Mouse (Mus musculus) brain, embryonic 18.5 days (tissue): ENCODE data around the gene Mcrip1.
"Not testable (repeated sequence)": the region's sequence is repeated elsewhere in the genome, so short reads cannot be mapped to it uniquely, and the experiment has no call there.

Experiments
- DNase-seq: peaks from one replicate; pipeline ENCODE4 v3.0.0-alpha.2; 2012; ENCODE audit warnings: low read depth, low spot score

The Mcrip1 gene

GRCm38 (mm10) chr11:120549168-120549945, at the start of gene Mcrip1:
Gene Mcrip1, minus strand, starts transcription at chr11:120549727.
- DNase-seq = peak; percentile 75

GRCm38 (mm10) chr11:120598990-120599549, 49.5 kb upstream of the Mcrip1 start:
- no peak for DNase-seq

- peak; percentile 89 for DNase-seq
Observed at GRCm38 (mm10) chr11:120598283-120598989, 48.9 kb upstream of the Mcrip1 start, which contains the start of the genes Alyref and Anapc11. Gene Alyref, minus strand, starts transcription at chr11:120598365. Gene Anapc11, plus strand, starts transcription at chr11:120598421.

- DNase-seq = no peak
Observed at GRCm38 (mm10) chr11:120597240-120598235, 48.0 kb upstream of the Mcrip1 start.

- DNase-seq = no peak
Observed at GRCm38 (mm10) chr11:120588531-120588930, 39.0 kb upstream of the Mcrip1 start.

- DNase-seq = no peak
Observed at GRCm38 (mm10) chr11:120583937-120584336, 34.4 kb upstream of the Mcrip1 start.

GRCm38 (mm10) chr11:120582982-120583293, 33.4 kb upstream of the Mcrip1 start:
- not testable (repeated sequence) for DNase-seq

GRCm38 (mm10) chr11:120582268-120582981, 32.9 kb upstream of the Mcrip1 start:
- DNase-seq = no peak

- no peak for DNase-seq
Observed at GRCm38 (mm10) chr11:120581490-120582267, 32.2 kb upstream of the Mcrip1 start, which contains the start of gene Arhgdia. Gene Arhgdia, minus strand, starts transcription at chr11:120581624.

GRCm38 (mm10) chr11:120580871-120581331, 31.4 kb upstream of the Mcrip1 start:
- no peak for DNase-seq

GRCm38 (mm10) chr11:120580190-120580589, 30.7 kb upstream of the Mcrip1 start:
- DNase-seq = no peak

GRCm38 (mm10) chr11:120579316-120580107, 30.0 kb upstream of the Mcrip1 start:
- no peak for DNase-seq

- no peak for DNase-seq
Observed at GRCm38 (mm10) chr11:120578694-120579243, 29.2 kb upstream of the Mcrip1 start.

GRCm38 (mm10) chr11:120578024-120578693, 28.6 kb upstream of the Mcrip1 start:
- DNase-seq = no peak

- no peak for DNase-seq
Observed at GRCm38 (mm10) chr11:120577211-120578023, 27.9 kb upstream of the Mcrip1 start.

- DNase-seq = no peak
Observed at GRCm38 (mm10) chr11:120576365-120576981, 26.9 kb upstream of the Mcrip1 start.

GRCm38 (mm10) chr11:120575940-120576339, 26.4 kb upstream of the Mcrip1 start:
- no peak for DNase-seq
